In the genomic region with DNA sequence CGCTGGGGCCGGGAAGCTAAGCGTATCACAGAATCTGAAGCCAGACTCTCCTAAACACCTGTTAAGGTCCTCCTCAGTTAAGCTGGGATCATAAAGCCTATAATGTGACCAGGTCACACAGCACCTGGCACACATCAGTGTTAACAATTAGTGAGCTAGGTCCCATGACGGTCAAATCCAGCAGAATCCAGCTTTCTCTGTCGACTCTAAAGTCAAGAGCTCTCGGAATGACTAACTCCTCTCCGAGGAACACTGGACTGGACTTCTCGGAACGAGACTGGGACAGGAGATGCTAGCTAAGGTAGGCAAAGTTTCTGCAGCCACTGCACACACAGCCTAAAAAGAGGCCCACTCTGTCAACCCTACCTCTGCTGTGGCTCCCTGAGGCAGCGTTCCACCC, we compare ENCODE assay signal across 11 mouse cellular contexts. TPM values are rescaled to one million over a fixed set of nuclear protein-coding genes. Genes with fewer than 3 reads are reported as not detected.
DNase-seq lines count a peak whose midpoint lies in the region; ATAC-seq and TF ChIP-seq lines count a peak whose summit lies in the region.
"Had no signal": no experiment of that assay in that cellular context is flagged by ENCODE, and none has a peak within 500 bp of the region (broad histone marks: within the 10 kb centered on the region; RNA-seq: fewer than 3 reads in every experiment).

No protein-coding gene starts in this region.

- no peak for DNase-seq in heart, adult 18-20 months
- DNase-seq in forebrain, postnatal 0 days = no peak
- peak; percentile 24 for DNase-seq in kidney, postnatal 14 days
- DNase-seq in frontal cortex, postnatal 14 days (ENCODE audit: low spot score in 2 of 2) = no peak
- no peak for DNase-seq in right cerebral cortex, postnatal 4 days
- DNase-seq in ovary, postnatal 36 days (ENCODE audit: low spot score) = no peak
- DNase-seq: adrenal gland, postnatal 36 days had no signal

- peak overlapping the region; percentile 94; the same call in 1 of the 2 replicates for H3K4me2 ChIP-seq in heart, embryonic 12.5 days
- H3K4me2 ChIP-seq in forebrain, postnatal 0 days (ENCODE audit: low read depth) = peak overlapping the region; percentile 73
- H3K4me2 ChIP-seq in neural tube, embryonic 14.5 days (ENCODE audit: low read depth, low read length) = peak overlapping the region; percentile 91

- no peaks in the 10 kb centered on the region for H3K9me3 ChIP-seq in heart, embryonic 12.5 days (replicated peaks)
- H3K9me3 ChIP-seq in forebrain, postnatal 0 days (ENCODE audit: low read length) = no peaks in the 10 kb centered on the region
- H3K9me3 ChIP-seq in neural tube, embryonic 14.5 days (ENCODE audit: control insufficient read depth, low read length) = no peaks in the 10 kb centered on the region

- H3K27me3 ChIP-seq in heart, embryonic 12.5 days (replicated peaks) = no peaks in the 10 kb centered on the region
- H3K27me3 ChIP-seq in forebrain, postnatal 0 days (ENCODE audit: insufficient read depth, low read length) = no peaks in the 10 kb centered on the region
- no peaks in the 10 kb centered on the region for H3K27me3 ChIP-seq in neural tube, embryonic 14.5 days (ENCODE audit: control insufficient read depth, insufficient read depth, low read length)

- TF ChIP-seq CTCF in forebrain, postnatal 0 days (IDR thresholded peaks at IDR 0.05; ENCODE audit: low read depth) = no peak

- no peak overlapping the region for H3K27ac ChIP-seq in heart, embryonic 12.5 days (ENCODE audit: poor library complexity, severe bottlenecking)
- 0 out of 2 replicates have a peak overlapping the region, but pooled peaks have one; percentile 93 for H3K27ac ChIP-seq in forebrain, postnatal 0 days (ENCODE audit: low read depth, low read length)
- H3K27ac ChIP-seq in neural tube, embryonic 14.5 days (ENCODE audit: low read depth, low read length) = peak overlapping the region; percentile 97

- no peak overlapping the region for H3K9ac ChIP-seq in heart, embryonic 12.5 days
- H3K9ac ChIP-seq in forebrain, postnatal 0 days = peak overlapping the region; percentile 95
- H3K9ac ChIP-seq in neural tube, embryonic 14.5 days (replicated peaks; ENCODE audit: low read depth, low read length) = peak overlapping the region; percentile 96

- peaks cover 20% of the 10 kb centered on the region for H3K4me1 ChIP-seq in heart, embryonic 12.5 days (replicated peaks)
- H3K4me1 ChIP-seq in forebrain, postnatal 0 days (ENCODE audit: insufficient read depth) = peaks cover 29% of the 10 kb centered on the region
- H3K4me1 ChIP-seq in neural tube, embryonic 14.5 days (ENCODE audit: control insufficient read depth, insufficient read depth, low read length) = peaks cover 29% of the 10 kb centered on the region

- no peak overlapping the region for H3K4me3 ChIP-seq in heart, embryonic 12.5 days
- peak overlapping the region; percentile 88 for H3K4me3 ChIP-seq in forebrain, postnatal 0 days (ENCODE audit: low read depth, low read length)
- peak overlapping the region; percentile 88 for H3K4me3 ChIP-seq in neural tube, embryonic 14.5 days (ENCODE audit: low read depth, low read length)
- H3K4me3 ChIP-seq: erythroblast, embryonic 14.5 days had no signal

- ATAC-seq in heart, embryonic 12.5 days (ENCODE audit: insufficient number of reproducible peaks, low FRiP score) = no peak
- no peak for ATAC-seq in forebrain, postnatal 0 days
- no peak for ATAC-seq in neural tube, embryonic 14.5 days (ENCODE audit: low read depth)
- ATAC-seq: inflammation-experienced regulatory T-cells, adult 6 months had no signal

- 74% methylated on average over 10 of the region's 10 CpGs for WGBS in heart, embryonic 12.5 days
- 65% methylated on average over 10 of the region's 10 CpGs for WGBS in forebrain, postnatal 0 days
- 63% methylated on average over 10 of the region's 10 CpGs for WGBS in neural tube, embryonic 14.5 days

- H3K36me3 ChIP-seq in heart, embryonic 12.5 days = no peaks in the 10 kb centered on the region
- H3K36me3 ChIP-seq in forebrain, postnatal 0 days (ENCODE audit: insufficient read depth) = no peaks in the 10 kb centered on the region
- H3K36me3 ChIP-seq in neural tube, embryonic 14.5 days (ENCODE audit: control insufficient read depth, insufficient read depth, low read length) = no peaks in the 10 kb centered on the region

RNA-seq across cellular contexts. Expression of a gene that starts 1.7 kb away (rescaled TPM):
- polyA plus RNA-seq in heart, embryonic 12.5 days (2016; fragmentation: Nextera tagmentation; extraction: Ambion mirVana) = 2.6 and 3.0 TPM in 2 replicates
- total RNA-seq in heart, adult 18-20 months (2021) = 1 to 10 TPM; 1.6 TPM
- total RNA-seq in forebrain, postnatal 0 days (2014; rRNA removed) = 33.7 and 38.7 TPM in 2 replicates
- 7.7 and 11.4 TPM in 2 replicates for polyA plus RNA-seq in forebrain, postnatal 0 days (2015; fragmentation: Nextera tagmentation; extraction: Ambion mirVana)
- 20.5 and 21.0 TPM in 2 replicates for polyA plus RNA-seq in neural tube, embryonic 14.5 days (2014; fragmentation: Nextera tagmentation; extraction: Ambion mirVana)

RNA-seq across cellular contexts. Expression of a gene that starts 46.9 kb away (rescaled TPM):
- polyA plus RNA-seq in heart, embryonic 12.5 days (2016; fragmentation: Nextera tagmentation; extraction: Ambion mirVana) = 15.6 and 16.5 TPM in 2 replicates
- total RNA-seq in heart, adult 18-20 months (2021) = 1 to 10 TPM; 1.1 to 1.3 TPM
- 5.3 and 8.4 TPM in 2 replicates for total RNA-seq in forebrain, postnatal 0 days (2014; rRNA removed)
- 2.4 and 2.9 TPM in 2 replicates for polyA plus RNA-seq in forebrain, postnatal 0 days (2015; fragmentation: Nextera tagmentation; extraction: Ambion mirVana)
- polyA plus RNA-seq in neural tube, embryonic 14.5 days (2014; fragmentation: Nextera tagmentation; extraction: Ambion mirVana) = 7.6 and 10.3 TPM in 2 replicates
